Mouse (Mus musculus): ENCODE measurements around the gene Tshr.
"Not testable (repeated sequence)": the region's sequence is repeated elsewhere in the genome, so short reads cannot be mapped to it uniquely, and the experiment has no call there.

DNA sequence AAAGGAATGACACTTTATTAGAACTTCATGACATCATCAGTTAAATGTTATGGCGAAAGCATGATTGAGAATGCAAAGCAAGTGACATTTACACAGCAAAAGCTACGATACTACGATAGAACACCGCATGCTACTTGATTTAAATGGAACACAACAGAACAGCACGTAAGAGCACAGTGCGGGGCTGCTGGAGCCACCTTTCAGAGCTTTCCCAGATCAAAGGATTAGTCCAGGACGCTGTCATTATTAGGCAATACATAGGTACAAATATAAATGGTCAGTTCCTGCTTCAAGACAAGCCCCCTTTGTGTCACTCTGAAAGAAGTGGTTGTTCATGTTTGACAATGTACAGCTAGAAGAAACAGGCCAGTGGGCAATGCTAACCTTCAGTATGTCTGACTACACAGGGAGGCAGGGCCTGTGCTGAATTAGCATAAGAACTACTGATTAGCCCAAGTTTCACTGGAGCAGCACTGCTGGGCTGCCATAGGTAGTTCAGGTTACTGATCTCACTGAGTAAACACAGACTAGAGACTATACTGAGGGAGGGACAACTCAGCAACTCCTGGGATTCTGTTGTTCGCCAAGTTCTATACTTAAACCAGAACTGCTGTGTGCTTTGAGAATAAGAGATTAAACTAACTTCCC lies 173.1 kb downstream of the Tshr start:
- TF ChIP-seq POLR2A, CTCF (IDR thresholded peaks at IDR 0.05; ENCODE audit: insufficient read depth, low read depth, low read length): not testable (repeated sequence)

All from olfactory bulb, adult 2 months (tissue).